Mouse (Mus musculus): ENCODE measurements around the gene Tmsb10.

Tmsb10 gene

DNA sequence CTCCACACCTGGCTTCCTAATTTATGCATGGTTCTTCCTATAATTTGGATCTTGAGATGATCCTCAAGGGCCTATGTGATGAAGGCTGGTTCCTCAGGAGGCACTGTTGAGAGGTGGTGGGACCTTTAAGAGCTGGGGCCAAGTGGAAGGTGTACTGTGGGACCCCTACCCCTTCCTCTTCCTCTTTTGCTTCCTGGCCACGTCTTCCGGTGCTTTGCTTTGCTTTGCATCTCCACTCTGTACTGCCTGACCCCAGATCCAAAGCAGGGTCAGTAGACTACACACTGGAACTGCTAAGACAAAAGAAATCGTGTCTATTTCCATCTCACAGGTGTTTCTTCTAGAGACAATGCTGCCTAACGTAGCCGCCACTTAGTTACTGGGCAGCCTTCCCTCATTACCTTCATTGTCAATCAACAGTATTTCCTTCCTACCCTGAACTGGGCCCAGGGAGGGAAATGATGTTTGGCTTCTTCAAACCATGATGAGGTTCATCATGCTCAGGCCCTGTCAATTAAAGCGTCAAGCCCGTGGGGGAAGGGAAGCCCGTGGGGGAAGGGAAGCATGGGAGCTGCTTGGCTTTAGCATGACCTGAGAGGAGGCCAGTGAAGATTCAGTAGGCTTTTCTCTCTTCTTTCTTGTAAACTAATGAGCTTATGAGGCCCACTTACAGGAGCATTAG, 2.9 kb downstream of the Tmsb10 start:
- DNase-seq = peak; percentile 17

DNA sequence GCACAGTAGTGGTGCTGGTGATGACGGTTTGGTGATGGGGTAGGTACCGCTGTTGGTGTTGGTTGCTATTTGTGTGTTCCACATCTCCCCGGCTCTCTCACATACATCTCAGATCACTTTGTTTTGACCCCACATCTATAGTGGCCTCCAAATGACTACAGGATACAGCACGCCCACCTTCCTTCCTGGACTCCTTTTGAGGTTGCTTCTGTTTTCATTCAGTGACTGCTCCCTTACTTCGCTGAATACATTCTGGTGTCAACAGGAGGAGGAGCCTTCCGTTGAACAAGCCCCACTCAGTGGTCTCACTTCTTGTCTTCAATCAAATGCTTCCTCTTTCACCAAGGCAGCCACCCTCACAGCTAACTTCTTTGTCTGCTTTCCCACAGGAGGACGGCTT, 3.8 kb downstream of the Tmsb10 start:
- no peak for DNase-seq

DNA sequence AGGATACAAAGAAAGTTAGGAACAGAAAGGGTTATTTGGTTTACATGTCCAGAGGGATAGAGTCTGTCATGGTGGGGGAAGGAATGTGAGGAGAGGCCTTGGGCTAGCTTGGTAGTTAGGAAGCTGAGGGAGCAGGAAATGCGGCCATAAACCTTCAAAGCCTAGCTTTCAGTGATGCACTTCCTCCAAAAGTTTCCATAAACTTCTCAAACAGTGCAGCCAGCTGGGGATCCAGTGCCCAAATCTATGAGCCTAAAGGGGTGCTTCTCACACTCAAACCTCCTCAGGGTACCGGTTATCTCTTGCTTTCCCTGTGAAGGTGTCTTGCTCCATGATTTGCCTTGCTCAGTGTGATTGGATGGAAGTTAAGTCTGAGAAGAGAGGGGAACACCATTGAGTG, 5.6 kb downstream of the Tmsb10 start:
- no peak for DNase-seq

DNA sequence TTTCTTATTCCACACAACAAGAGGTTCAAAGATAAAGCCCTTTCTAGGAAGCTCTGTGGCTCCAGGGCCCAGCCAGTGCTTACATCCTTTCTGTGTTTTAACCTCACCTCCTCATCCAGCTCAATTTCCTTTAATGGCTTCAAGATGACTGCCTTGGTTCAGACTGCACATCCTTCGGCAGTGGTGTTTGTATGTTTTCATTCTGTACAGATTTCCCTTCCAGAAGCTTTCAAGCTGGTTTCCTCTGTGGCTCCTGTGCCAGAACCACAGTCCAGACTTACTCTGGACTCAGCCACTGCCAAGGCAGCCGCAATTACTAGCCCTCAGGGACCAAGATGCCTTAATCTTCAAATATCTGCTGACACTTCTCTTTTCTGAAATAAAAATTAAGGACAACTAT, 6.3 kb downstream of the Tmsb10 start:
- DNase-seq = no peak

DNA sequence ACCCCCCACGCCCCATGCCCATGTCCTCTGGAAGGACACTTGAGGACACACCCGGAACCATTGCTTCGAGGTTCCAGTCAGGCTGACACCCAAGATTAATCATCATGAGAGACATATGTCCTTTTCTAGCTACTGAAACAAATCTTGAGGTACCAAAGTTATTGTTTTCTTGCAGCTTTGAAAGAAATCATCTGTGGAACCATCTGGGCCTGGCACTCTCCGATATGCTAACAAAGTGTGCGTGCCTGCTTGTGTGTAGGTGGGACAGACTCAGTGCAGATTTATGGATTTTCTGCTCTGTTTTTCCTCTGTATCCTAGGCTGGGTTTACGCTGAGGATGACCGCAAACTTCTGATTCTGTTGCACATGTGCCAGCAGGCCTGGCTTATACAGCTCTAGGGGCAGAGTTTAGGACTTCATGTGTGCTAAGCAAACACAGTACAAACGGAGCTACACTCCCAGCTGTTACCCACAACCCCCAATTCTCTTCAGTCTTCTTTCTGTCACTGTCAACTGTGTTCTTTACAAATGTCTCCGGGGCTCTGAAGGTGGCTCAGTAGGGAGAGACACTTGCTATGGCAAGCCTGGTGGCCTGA, 9.3 kb downstream of the Tmsb10 start:
- DNase-seq = no peak

DNA sequence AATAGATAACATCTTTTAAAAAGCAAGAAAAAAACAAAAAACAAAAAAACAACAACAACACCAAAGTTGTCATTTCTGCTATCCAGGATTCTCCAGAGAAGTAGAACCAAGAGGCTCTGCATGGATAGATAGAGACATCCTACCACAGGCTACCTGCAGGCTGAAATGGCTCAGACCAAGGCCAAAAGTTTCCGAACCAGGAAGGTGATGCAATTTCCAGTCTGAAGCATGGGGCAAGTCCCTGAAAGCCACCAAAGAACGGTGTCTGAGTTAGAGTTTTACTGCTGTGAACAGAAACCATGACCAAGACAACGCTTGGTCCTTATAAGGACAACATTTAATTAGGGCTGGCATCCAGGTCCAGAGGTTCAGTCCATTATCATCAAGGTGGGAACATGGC, 10.2 kb downstream of the Tmsb10 start:
- no peak for DNase-seq

DNA sequence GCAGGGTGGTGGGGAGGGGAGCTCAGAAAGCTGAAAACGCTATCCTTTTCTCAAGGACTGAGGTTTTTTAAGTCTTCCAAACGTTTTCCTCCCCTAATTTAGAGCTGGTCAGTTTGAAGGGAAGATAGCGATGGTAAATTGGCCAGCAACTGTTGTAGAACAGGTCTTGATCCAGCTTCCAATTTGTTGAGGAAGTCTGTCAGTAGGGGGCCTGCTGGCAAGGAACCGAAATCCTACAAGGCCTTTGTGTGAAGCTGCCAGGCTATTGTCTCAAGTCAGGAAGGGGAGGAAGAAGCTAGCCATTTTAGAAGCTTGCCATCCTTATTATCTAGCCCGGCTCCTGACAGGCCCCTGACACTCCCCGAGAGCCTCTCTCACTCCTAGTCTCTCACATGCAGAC, 10.6 kb downstream of the Tmsb10 start:
- DNase-seq = no peak

DNA sequence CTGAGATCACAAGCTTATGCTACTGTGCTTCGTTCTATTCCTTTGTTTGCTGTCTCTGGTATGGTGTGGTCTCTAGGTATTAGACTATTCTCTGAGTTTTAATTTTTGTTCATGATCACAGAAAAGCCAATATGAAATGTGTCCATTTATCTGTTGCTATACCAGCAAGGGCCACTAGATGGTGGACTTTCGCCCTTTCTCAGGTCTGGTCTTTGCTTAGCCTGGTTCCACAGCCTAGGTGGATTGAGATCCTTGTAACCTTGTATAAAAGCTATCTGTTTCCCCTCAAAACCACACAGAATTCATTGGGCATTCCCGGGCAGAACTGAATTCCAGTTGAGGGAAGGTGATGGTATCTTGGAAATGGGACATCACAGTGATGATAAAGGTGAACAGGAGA, 18.1 kb downstream of the Tmsb10 start:
- DNase-seq = peak; percentile 77

DNA sequence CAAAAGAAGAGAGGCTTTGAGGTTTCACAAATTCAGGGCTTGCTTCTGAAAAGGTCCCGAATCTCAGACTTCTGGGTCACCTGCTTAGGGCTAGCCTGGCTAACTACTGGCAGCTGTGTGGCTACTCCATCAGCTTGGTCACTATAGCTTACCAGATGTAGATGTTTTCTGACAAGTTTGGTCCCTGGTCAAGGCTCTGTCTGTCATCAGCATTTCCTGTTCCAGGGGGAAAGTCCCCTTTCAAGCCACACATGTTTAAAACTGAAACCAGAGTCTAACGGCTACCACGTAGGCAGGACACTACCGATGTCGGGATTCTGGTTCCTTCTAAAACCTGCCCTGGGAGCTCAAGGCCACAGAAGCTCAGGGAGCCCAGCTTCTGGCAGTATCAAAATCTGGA, 20.7 kb downstream of the Tmsb10 start:
- no peak for DNase-seq

DNA sequence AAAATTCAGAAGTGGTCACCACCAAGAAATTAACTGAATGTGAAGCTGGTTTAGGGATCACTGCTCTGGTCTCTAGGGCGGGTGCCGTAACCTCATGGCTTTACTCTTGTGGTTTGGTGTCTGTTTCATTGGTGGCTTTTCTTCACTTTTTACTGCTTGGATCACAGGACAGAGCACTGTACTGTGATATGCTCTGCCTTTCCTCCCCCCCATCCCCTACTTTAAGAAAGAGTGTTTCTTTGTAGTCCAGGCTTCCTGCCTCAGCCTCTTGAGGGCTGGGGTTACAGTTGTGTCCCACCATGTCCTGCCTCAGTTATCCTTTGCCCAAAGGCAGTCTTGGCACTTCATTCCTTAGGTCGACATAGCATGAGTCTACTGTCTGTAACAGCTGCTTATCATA, 21.1 kb downstream of the Tmsb10 start:
- DNase-seq = no peak

DNA sequence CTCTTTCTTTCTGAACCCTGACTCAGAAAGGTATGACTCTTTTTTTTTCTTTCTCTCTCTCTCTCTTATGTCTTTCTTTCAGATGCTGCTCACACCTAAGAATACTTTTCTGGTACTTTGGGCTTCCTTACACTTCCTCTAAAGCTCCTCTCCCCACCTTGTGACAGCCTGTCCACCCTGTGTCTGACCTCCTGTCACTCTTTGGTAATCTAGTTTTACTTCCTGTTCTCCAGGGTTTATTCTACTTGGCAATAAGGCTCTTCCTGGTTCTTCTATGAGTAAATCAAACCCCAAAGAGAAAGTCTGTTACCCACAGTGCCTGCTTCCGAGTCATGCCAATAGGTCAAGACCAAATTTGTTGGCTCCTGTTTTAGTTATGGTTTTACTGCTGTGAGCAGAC, 25.6 kb downstream of the Tmsb10 start:
- no peak for DNase-seq

DNA sequence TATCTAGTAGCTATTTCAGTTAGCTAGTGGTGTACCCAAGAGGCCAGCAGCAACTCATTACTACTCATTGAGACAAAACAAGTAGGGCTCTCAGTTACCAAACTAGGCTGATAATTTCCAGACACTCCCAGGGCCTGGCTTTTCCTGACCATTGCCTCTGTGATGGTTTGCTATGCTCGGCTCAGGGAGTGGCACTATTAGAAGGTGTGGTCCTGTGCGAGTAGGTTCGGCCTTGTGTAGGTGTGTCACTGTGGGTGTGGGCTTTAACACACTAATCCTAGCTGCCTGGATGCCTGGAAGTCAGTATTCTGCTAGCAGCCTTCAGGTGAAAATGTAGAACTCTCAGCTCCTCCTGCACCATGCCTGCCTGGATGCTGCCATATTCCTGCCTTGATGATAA, 27.0 kb downstream of the Tmsb10 start:
- DNase-seq = no peak

DNA sequence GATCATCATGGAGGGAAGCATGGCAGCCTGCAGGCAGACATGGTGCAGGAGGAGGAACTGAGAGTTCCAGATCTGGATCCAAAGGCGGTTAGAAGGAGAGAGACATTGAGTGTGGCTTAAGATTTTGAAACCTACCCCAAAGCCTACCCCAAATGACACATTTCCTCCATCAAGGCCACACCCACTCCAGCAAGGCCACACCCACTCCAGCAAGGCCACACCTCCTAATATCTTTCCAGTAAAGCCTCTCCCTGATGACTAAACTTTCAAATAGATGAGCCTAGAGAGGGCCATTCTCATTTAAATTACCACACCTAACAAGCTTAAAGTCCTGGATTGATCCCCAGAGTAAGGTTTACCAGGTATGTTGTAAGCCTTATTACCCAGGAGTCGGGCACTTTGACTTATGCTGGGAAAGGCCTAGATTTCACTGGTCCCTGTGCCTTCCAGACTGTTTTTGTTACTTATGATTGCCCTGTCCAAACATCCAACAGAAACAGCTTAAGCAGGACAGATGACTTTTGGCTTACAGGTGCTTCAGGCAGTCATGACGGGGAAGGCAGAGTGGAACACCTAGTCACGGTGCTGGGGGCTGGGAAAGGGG, 28.7 kb downstream of the Tmsb10 start:
- no peak for DNase-seq

DNA sequence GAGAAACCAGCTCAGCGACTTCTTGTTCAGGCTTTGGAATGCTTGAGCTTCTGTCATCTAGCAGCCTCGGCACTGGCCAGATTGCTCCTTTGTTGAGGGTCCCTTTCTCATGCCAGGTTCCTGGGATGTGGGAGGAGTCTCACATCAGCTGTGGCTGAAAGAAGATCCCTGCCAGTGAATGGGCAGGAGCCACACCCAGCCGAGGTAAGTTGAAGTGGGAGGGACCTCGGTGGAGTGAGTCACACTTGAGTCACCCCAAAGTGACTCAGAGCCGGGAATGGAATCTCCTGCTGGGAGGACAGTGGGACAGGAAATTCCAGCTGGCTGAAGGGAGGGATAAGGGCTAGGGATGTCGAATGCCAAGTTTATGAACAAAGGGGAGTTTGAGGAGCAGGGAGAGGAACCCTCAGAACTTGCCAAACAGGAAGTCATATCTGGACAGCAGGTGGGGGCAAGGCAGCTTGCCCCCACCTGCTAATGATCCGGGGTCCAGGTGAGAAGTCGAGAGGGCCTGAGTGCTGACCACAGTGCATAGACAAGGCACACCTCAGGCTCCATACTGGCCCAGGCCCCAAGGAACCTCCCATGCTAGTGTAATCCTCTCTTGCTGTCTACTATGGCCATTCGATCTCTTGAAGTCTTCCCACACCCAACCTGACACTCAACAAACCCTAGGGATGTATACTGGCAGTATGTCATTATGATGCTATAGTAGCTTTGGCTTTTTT, 31.6 kb downstream of the Tmsb10 start:
- DNase-seq = no peak

DNA sequence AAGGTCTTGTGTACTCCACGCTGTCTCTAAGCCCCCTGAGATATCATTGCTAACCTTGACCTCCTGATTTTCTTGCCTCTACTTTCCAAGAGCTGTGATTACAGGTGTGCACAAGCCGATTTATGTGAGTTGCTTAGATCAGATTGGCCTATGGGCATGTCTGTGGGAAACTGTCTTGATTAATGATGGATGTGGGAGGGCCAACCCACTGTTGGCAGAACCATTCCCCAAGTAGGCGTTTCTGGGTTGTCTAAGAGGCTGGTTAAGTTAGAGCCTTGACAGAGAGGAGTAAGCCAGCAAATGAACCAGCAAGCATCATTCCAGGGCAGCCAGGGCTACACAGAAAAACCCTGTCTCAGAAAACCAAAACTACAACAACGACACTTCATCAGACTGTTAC, 32.5 kb downstream of the Tmsb10 start:
- no peak for DNase-seq

DNA sequence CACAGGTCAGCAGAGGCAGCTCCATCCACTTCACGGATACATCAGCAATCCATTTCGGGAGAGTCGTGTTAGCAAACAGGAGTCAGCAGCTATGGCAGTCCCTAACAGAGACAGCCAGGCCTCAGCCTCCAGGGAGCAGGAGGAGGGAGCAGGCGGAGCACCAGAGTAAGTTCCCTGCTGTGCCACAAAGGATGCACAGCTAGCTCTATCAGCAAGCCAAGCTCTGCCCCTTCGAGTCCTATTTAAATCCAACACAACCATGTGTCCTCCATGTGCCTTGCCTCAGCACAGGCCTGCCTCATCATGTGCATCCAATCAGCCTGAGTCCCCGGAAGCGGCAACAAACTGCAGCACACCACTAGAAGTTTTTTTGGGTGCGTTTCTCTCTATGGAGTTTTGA, 35.2 kb downstream of the Tmsb10 start:
- DNase-seq = no peak

DNA sequence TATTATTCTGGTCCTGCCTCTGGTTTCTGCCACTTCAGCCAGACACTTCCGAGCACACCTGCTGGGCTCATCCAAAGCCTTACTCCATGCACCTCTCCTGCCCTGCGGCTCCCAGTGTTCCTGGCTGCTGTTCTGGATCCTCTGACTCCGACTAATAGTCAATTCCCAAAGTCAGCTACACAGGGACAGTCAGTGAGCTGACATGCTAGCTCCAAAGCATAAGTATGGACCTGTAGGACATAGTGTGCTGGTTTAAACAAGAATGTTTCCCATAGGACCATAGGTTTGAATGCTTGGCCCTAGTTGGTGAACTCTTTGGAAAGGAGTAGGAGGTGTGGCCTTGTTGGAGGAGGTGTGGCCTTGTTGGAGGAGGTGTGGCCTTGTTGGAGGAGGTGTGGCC, 37.5 kb downstream of the Tmsb10 start:
- DNase-seq = no peak

DNA sequence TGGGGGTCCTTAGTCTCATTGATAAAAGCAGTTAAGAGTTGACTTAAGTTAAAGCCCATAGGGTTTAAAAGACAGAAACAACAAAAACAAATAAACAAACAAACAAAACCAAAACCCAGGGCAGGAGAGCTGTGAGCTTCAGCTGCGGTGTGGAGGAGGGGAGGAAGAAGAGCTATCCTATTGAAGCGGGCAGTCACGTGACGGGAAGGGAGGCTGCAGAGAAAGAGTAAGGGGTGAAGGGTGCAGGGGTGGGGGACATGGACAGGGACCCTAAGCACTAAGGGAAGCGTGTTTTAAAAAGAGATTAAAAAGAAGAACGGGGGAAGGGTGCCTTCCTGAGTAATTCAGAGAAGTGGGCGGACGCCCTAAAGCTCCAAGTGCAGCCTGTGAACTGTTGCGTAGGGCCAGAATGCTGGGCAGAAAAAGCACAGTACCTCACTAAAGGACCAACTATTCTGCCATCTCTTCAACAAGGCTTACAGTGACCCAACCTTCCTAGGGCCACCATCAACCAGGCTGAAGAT, 40.0 kb downstream of the Tmsb10 start:
- no peak for DNase-seq

DNA sequence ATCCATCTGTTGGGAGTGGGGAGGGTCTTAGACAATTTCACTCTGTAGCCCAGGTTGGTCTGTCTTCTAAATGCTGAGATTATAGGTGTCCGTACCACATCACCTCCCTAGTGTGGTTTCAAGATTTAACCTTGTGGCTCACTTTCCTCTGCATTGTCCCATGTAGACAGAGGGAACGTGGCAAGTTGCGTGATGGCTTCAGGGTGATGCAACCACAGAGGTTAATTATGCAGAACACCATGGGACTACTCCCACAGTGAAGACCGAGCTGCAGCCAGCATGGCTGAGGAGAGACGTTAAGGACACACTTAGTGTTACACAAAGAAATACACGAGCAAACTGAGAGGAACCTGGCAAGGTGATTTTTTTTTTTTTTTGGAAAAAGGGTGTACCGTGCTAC, 42.2 kb downstream of the Tmsb10 start:
- no peak for DNase-seq

DNA sequence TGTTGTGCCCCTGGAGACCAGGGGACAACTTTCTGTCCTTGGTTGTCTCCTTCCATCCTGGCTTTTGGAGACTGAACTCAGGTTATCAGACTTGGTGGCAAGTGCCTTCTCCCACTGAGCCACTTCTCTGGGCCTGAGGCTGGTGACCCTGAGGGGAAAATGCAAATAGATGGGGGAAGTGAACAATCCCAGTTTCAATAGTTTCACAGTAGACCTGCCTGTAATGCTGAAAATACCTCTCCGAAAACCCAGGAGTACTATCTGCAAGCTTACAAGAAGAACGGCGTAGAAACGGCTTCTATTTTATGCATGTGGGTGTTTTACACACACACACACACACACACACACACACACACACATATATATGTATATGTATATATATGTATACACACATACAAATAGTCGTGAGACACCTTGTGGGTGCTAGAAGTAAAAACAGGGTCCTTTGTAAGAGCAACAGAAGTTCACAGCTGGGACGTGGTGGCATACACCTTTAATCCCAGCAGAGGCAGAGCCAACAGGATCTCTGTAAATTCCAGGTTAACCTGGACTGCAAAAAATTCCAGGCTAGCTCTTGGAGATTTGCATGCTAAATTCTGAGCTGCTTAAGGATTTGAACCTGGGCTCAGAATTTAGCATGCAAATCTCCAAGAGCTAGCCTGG, 44.3 kb downstream of the Tmsb10 start:
- no peak for DNase-seq

DNA sequence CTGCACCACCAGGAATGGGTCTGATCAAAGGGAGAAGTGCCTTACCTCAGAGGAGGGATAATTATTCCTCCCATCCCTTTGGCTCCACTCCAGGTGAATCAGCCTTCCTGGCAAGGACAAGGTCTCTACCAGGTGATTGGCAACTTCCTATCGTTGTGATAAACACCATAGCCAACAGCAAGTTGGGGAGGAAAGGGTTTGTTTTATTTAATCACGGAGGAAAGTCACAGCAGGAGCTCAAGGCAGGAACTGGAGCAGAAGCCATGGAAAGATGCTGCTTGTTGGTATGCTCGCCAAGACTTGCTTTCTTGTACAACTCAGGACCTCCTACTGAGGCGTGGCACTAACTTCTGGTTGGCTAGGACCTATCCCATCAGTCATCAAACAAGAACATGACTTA, 47.3 kb downstream of the Tmsb10 start:
- no peak for DNase-seq
